Mouse (Mus musculus) mammary gland, adult 2 months (tissue): ENCODE measurements around the gene Fut11. TPM values are rescaled to one million over a fixed set of nuclear protein-coding genes. Genes with fewer than 3 reads are reported as not detected.

Source experiments
- polyA plus RNA-seq: library from polyadenylated mRNA; depleted of rRNA; stranded (reverse); fragments of >200 nt; gene quantifications from 2 replicates; pipeline ENCODE4 v1.2.3, GENCODE M21; 2012; ENCODE audit warnings: low replicate concordance; rRNA removed

The Fut11 gene
- 15.7 and 38.8 TPM in 2 replicates for polyA plus RNA-seq

GRCm38 (mm10) chr14:20694884-20695760 lies at the start of gene Fut11:
Fut11 (plus strand) TSS chr14:20694968.

GRCm38 (mm10) chr14:20656361-20656760 lies 38.4 kb upstream of the Fut11 start, which contains the start of gene Myoz1:
Myoz1 (minus strand) TSS chr14:20656540.

GRCm38 (mm10) chr14:20668154-20668810 lies 26.5 kb upstream of the Fut11 start, which contains the start of gene Synpo2l:
Synpo2l (minus strand) TSS chr14:20668354.

GRCm38 (mm10) chr14:20674064-20674833 lies 20.5 kb upstream of the Fut11 start, which contains the start of gene Sec24c:
Sec24c (plus strand) TSS chr14:20674308.

GRCm38 (mm10) chr14:20702741-20703381 lies 8.1 kb downstream of the Fut11 start, which contains the start of gene Chchd1:
Chchd1 (plus strand) TSS chr14:20703006.

GRCm38 (mm10) chr14:20707201-20708190 lies 12.7 kb downstream of the Fut11 start, which contains the start of gene Zswim8:
Zswim8 (plus strand) TSS chr14:20707552.

GRCm38 (mm10) chr14:20733952-20734774 lies 39.4 kb downstream of the Fut11 start, which contains the start of gene Ndst2:
Ndst2 (minus strand) TSS chr14:20734562.

Other genes starting within 250 kb of the Fut11 start
- gene Cfap70, start 242.7 kb upstream of the Fut11 start, polyA plus RNA-seq = 0.09 TPM in 1 of 2 replicates, not detected in the other
- gene Anxa7, start 214.8 kb upstream of the Fut11 start, polyA plus RNA-seq = 87.8 and 94.9 TPM in 2 replicates
- gene Mss51, start 198.1 kb upstream of the Fut11 start, polyA plus RNA-seq = 0.31 and 1.4 TPM in 2 replicates
- gene Ppp3cb, start 148.4 kb upstream of the Fut11 start, polyA plus RNA-seq = 8.3 and 20.8 TPM in 2 replicates
- gene Usp54, start 53.9 kb upstream of the Fut11 start, polyA plus RNA-seq = 3.4 and 7.4 TPM in 2 replicates
- 0.13 and 386 TPM in 2 replicates for gene Myoz1, start 38.4 kb upstream of the Fut11 start, polyA plus RNA-seq
- 0.12 and 14.1 TPM in 2 replicates for gene Synpo2l, start 26.6 kb upstream of the Fut11 start, polyA plus RNA-seq
- gene Sec24c, start 20.7 kb upstream of the Fut11 start, polyA plus RNA-seq = 267 and 287 TPM in 2 replicates
- gene Chchd1, start 8.0 kb downstream of the Fut11 start, polyA plus RNA-seq = 14.6 and 33.2 TPM in 2 replicates
- gene Zswim8, start 12.6 kb downstream of the Fut11 start, polyA plus RNA-seq = 245 and 268 TPM in 2 replicates
- 47.3 and 61.9 TPM in 2 replicates for gene Ndst2, start 39.6 kb downstream of the Fut11 start, polyA plus RNA-seq
- gene Camk2g, start 99.1 kb downstream of the Fut11 start, polyA plus RNA-seq = 30.5 and 40.0 TPM in 2 replicates
- 12.3 and 25.1 TPM in 2 replicates for gene Plau, start 141.7 kb downstream of the Fut11 start, polyA plus RNA-seq
- 39.9 and 63.5 TPM in 2 replicates for gene Vcl, start 234.4 kb downstream of the Fut11 start, polyA plus RNA-seq